Mouse (Mus musculus) splenic B cell, adult 2 months (primary cell): ENCODE data around the gene Ddx20.
A peak's percentile ranks its signal among the peaks of the same experiment; 100 is the strongest.
"Not testable (repeated sequence)": the region's sequence is repeated elsewhere in the genome, so short reads cannot be mapped to it uniquely, and the experiment has no call there.

Source experiments
- DNase-seq: peaks from one replicate; pipeline ENCODE4 v3.0.0-alpha.2; 2011; ENCODE audit warnings: low read depth, low spot score
- H3K27me3 ChIP-seq: 2 replicates; pipeline ENCODE4 v1.6.1; 2012; ENCODE audit warnings: mild to moderate bottlenecking, low read length, moderate library complexity, mixed read lengths; ENCODE audit not compliant: control insufficient read depth, poor library complexity, insufficient read depth, severe bottlenecking
- H3K36me3 ChIP-seq: 2 replicates; pipeline ENCODE4 v1.6.1; 2012; ENCODE audit warnings: mild to moderate bottlenecking, low read length, moderate library complexity, mixed read lengths; ENCODE audit not compliant: control insufficient read depth, poor library complexity, insufficient read depth, severe bottlenecking

The Ddx20 gene

DNA sequence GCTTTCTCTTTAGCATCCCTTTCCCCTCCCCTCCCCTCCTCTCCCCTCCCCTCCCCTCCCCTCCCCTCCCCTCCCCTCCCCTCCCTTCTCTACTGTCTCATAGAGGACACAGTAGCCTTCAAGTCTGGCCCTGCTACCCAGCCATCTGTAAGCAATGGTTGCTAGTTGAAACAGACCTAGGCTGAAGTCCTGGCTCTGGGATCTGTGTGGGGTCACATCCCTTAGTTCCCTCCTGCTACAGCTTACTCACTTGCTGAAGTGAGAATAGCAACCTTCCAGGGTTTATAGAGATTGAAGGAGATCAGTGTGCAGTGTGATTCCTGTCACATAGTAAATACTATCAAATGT, 27.4 kb upstream of the Ddx20 start:
- no peaks in the 10 kb centered on the region for H3K36me3 ChIP-seq
- H3K27me3 ChIP-seq: no peaks in the 10 kb centered on the region
- no peak for DNase-seq

- DNase-seq: no peak
- H3K27me3 ChIP-seq: no peaks in the 10 kb centered on the region
- H3K36me3 ChIP-seq: no peaks in the 10 kb centered on the region
Measured at GRCm38 (mm10) chr3:105714091-105714819, 26.9 kb upstream of the Ddx20 start.

- Histone ChIP-seq H3K36me3 (no peaks in the 10 kb centered on the region), H3K27me3 (no peaks in the 10 kb centered on the region)
- DNase-seq: no peak
Measured at GRCm38 (mm10) chr3:105712827-105713226, 25.5 kb upstream of the Ddx20 start.

GRCm38 (mm10) chr3:105711741-105712140, 24.4 kb upstream of the Ddx20 start:
- DNase-seq: no peak
- H3K36me3 ChIP-seq: no peaks in the 10 kb centered on the region
- no peaks in the 10 kb centered on the region for H3K27me3 ChIP-seq

GRCm38 (mm10) chr3:105710246-105710645, 22.9 kb upstream of the Ddx20 start:
- H3K27me3 ChIP-seq: no peaks in the 10 kb centered on the region
- no peaks in the 10 kb centered on the region for H3K36me3 ChIP-seq
- no peak for DNase-seq

DNA sequence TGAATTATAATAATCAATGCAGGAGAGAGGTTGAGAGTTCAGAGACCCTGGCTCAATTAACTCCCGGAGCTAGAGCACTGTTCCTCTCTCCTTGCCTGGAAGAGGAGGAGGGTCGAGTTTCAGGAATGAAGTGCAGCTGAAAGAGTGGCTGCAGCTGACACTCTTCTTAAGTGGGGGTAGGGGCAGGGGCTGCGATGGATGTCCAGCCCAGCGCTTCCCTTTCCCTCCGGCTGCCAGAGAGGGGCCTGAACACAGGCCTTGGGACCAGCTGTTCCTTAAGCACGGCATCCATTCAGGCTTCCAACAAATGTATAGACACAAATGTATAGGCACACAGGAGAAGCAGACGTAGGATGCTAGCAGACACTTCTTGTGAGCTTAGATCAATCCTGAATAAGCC, 20.2 kb upstream of the Ddx20 start:
- no peaks in the 10 kb centered on the region for H3K27me3 ChIP-seq
- DNase-seq: no peak
- no peaks in the 10 kb centered on the region for H3K36me3 ChIP-seq

GRCm38 (mm10) chr3:105706366-105707020, 19.1 kb upstream of the Ddx20 start:
- no peaks in the 10 kb centered on the region for H3K36me3 ChIP-seq
- H3K27me3 ChIP-seq: no peaks in the 10 kb centered on the region
- DNase-seq: no peak

DNA sequence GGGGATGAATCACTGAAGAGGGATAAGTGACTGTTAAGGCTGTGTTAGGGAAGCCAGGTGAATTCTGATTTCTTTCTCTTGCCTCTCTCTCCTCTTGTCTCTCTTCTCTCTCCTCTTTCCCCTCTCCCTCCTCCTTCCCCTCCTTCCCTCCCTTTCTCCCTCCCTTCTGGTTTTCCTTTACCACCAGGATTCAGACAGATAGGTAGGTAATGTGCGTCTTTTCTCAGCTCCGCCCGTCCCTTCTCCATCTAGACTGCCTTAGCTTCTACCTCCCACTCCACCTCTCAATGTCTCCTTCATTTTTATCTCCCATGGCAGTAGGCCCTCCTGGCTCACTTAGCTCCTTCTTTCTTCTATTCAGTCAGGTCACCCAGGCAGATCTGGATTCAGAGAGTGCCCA, 18.2 kb upstream of the Ddx20 start:
- Histone ChIP-seq H3K36me3 (no peaks in the 10 kb centered on the region), H3K27me3 (no peaks in the 10 kb centered on the region)
- DNase-seq: no peak

GRCm38 (mm10) chr3:105705061-105705549, 17.7 kb upstream of the Ddx20 start:
- H3K27me3 ChIP-seq: no peaks in the 10 kb centered on the region
- no peaks in the 10 kb centered on the region for H3K36me3 ChIP-seq
- DNase-seq: peak; percentile 41

GRCm38 (mm10) chr3:105704031-105705008, 16.9 kb upstream of the Ddx20 start, which contains the start of gene Inka2:
Inka2 (plus strand) TSS chr3:105704599.
- Histone ChIP-seq H3K27me3 (no peaks in the 10 kb centered on the region), H3K36me3 (no peaks in the 10 kb centered on the region)
- DNase-seq: peak; percentile 73

GRCm38 (mm10) chr3:105703571-105703970, 16.2 kb upstream of the Ddx20 start:
- no peaks in the 10 kb centered on the region for H3K27me3 ChIP-seq
- no peak for DNase-seq
- no peaks in the 10 kb centered on the region for H3K36me3 ChIP-seq

DNA sequence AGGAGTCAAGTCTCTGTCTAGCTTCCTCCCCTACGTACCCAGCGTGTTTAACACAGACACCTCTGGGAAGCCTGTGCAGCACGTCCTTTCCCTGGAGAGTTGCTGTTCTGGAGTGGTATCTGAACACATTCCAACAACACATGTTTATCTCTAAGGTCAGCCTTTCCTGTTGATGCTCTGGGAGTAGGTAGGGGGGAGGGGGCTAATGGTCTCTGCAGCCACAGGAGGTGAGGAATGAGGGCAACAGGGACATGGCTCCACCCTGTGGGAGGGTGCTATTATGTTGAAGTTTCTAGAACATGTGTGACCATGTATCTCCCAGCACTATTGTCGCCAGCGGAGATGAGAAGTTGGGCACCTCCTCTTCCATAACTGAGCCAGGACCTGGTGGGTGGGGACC, 14.0 kb upstream of the Ddx20 start:
- Histone ChIP-seq H3K36me3 (no peaks in the 10 kb centered on the region), H3K27me3 (no peaks in the 10 kb centered on the region)
- no peak for DNase-seq

DNA sequence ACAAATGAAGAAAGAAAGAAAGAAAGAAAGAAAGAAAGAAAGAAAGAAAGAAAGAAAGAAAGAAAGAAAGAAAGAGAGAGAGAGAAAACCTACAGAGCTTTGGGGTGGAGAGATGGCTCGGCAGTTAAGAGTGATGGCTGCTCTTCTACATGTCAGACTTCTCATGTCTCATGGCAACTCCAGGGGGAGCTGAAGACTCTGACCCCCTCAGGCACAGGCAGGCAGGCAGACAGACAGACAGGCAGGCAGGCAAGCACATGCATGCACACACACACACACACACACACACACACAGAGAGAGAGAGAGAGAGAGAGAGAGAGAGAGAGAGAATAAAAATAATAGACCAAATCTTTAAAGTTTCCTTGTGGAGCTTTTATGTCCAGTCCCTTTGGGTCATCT, 13.4 kb upstream of the Ddx20 start:
- not testable (repeated sequence) for DNase-seq, H3K27me3 ChIP-seq, H3K36me3 ChIP-seq

DNA sequence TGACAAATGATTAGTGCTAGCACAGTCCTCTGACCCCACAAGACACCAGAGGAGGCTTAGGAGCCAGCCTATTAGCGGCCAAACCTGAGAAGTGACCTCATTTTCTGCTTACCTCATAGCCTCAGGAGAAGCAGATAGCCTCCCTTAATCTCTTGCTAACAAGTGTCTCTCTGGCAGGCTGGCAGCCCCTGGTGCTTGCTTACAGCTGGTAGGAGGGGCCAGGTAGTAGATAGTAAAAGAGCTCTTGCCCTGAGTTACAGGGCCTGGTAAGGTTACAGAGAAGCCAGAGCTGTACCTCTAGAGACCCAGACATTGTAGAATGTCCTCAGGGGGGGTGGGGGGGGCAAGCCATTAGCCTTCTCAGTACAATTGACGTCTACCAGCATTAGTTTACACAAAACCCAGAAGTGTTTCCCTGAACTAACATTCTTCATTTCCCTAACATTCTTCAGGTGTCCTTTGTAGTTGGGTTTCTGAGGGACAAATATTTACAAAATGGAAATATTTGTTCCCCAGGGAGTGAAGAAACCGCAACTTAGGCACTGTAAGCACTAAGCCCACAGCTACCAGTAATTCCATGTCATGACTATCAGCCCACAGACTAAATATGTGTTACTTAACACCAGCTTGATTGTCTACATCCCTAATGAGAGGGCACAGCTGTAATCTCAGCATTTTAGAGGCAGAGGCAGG, 12.0 kb upstream of the Ddx20 start:
- H3K27me3 ChIP-seq: no peaks in the 10 kb centered on the region
- DNase-seq: no peak
- H3K36me3 ChIP-seq: no peaks in the 10 kb centered on the region
